ENCODE assay signal across 8 mouse cellular contexts in the genomic region with DNA sequence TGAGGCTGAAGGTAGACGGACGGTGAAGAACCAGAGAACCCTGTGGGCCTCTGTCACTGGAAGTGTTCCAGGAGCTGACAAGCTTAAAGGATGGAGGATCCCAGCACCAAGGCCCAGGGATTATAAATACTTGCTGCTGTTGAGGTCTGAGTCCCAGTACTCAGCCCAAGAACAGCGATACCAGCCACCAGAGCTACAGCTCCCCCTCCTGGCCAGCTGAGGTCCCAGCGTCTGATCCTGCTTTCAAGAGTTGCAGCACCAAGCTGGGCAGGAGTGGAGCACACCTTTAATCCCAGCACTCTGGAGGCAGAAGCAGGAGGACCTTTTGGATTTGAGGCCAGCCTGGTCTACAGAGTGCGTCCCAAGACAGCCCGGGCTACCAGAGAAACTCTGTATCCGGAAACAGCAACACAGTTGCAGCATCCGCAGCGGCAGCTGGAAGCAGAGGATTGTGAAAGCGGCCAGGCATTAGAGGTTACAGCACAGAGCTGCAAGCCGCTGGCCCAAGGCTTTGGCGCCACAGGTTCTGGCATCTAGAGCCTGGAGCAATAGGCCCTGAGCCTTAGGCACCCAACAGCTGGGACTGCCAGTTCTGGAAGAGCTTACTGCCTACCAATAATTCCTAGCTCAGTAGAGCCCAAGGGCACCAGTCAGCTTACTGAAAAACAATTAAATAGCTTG. TPM values are rescaled to one million over a fixed set of nuclear protein-coding genes. Genes with fewer than 3 reads are reported as not detected.
A peak's percentile ranks its signal among the peaks of the same experiment; 100 is the strongest.
DNase-seq lines count a peak whose midpoint lies in the region; ATAC-seq and TF ChIP-seq lines count a peak whose summit lies in the region.

No protein-coding gene starts in this region.

- H3K9ac ChIP-seq in forebrain, embryonic 11.5 days (ENCODE audit: low read length) = no peak overlapping the region
- 0 out of 2 replicates have a peak overlapping the region, but pooled peaks have one; percentile 25 for H3K9ac ChIP-seq in heart, embryonic 15.5 days
- no peak overlapping the region for H3K9ac ChIP-seq in liver, embryonic 16.5 days (ENCODE audit: low read depth, low read length)

- no peaks in the 10 kb centered on the region; the same call in 1 of the 2 replicates for H3K27me3 ChIP-seq in forebrain, embryonic 11.5 days (ENCODE audit: control insufficient read depth, insufficient read depth, low read length)
- H3K27me3 ChIP-seq in heart, embryonic 15.5 days = 0 out of 2 replicates have a peak, but pooled peaks cover 2% of the 10 kb centered on the region
- no peaks in the 10 kb centered on the region for H3K27me3 ChIP-seq in liver, embryonic 16.5 days (ENCODE audit: control insufficient read depth, insufficient read depth, low read depth, low read length)

- no peak; the same call in 1 of the 2 replicates for ATAC-seq in forebrain, embryonic 11.5 days (replicated peaks; ENCODE audit: low FRiP score)
- no peak for ATAC-seq in heart, embryonic 15.5 days (replicated peaks; ENCODE audit: insufficient number of reproducible peaks, insufficient read depth, low FRiP score, low read depth)
- ATAC-seq in liver, embryonic 16.5 days (ENCODE audit: low read depth) = no peak
- ATAC-seq in neutrophil, adult 5-6 weeks (ENCODE audit: extremely low read depth, insufficient number of reproducible peaks, low FRiP score, poor library complexity, severe bottlenecking) = peak; percentile 59

- H3K27ac ChIP-seq in bone marrow, adult 2 months (ENCODE audit: control insufficient read depth, insufficient read depth, low read depth, low read length, poor library complexity) = peak overlapping the region; percentile 53
- no peak overlapping the region for H3K27ac ChIP-seq in forebrain, embryonic 11.5 days (ENCODE audit: low read depth, low read length)
- no peak overlapping the region for H3K27ac ChIP-seq in heart, embryonic 15.5 days
- no peak overlapping the region for H3K27ac ChIP-seq in liver, embryonic 16.5 days (ENCODE audit: low read length)

- H3K36me3 ChIP-seq in forebrain, embryonic 11.5 days (ENCODE audit: control insufficient read depth, insufficient read depth, low read length) = no peaks in the 10 kb centered on the region
- no peaks in the 10 kb centered on the region for H3K36me3 ChIP-seq in heart, embryonic 15.5 days
- no peaks in the 10 kb centered on the region for H3K36me3 ChIP-seq in liver, embryonic 16.5 days (ENCODE audit: control insufficient read depth, insufficient read depth)

- peak; percentile 56 to 60 for DNase-seq in B cell, adult 2 months
- peak; percentile 88 for DNase-seq in forebrain, embryonic 11.5 days (ENCODE audit: low spot score)
- DNase-seq in kidney, postnatal 4 days = peak; percentile 86 to 89
- peak; percentile 43 to 51 for DNase-seq in thymus, adult 18-20 months

- H3K9me3 ChIP-seq in forebrain, embryonic 11.5 days (ENCODE audit: control insufficient read depth, low read length) = no peaks in the 10 kb centered on the region
- no peaks in the 10 kb centered on the region for H3K9me3 ChIP-seq in heart, embryonic 15.5 days (replicated peaks)
- no peaks in the 10 kb centered on the region for H3K9me3 ChIP-seq in liver, embryonic 16.5 days (replicated peaks; ENCODE audit: control insufficient read depth, low read length)

- H3K4me2 ChIP-seq in forebrain, embryonic 11.5 days (ENCODE audit: low read depth, low read length, severe bottlenecking) = no peak overlapping the region
- H3K4me2 ChIP-seq in heart, embryonic 15.5 days = 0 out of 2 replicates have a peak overlapping the region, but pooled peaks have one; percentile 7
- H3K4me2 ChIP-seq in liver, embryonic 16.5 days (ENCODE audit: low read depth, low read length) = peak overlapping the region; percentile 32; the same call in 1 of the 2 replicates

- peak overlapping the region; percentile 45 for H3K4me3 ChIP-seq in bone marrow, adult 2 months (replicated peaks; ENCODE audit: control insufficient read depth, low read depth, low read length)
- H3K4me3 ChIP-seq in forebrain, embryonic 11.5 days (ENCODE audit: low read depth, low read length) = no peak overlapping the region
- H3K4me3 ChIP-seq in heart, embryonic 15.5 days = no peak overlapping the region
- no peak overlapping the region for H3K4me3 ChIP-seq in liver, embryonic 16.5 days (ENCODE audit: low read depth, low read length)

- peak; percentile 5; the same call in 1 of the 2 replicates for TF ChIP-seq POLR2A in bone marrow, adult 2 months (IDR thresholded peaks at IDR 0.05; ENCODE audit: borderline replicate concordance, control insufficient read depth, low read depth, low read length)

- peaks cover 6% of the 10 kb centered on the region; the same call in 1 of the 2 replicates for H3K4me1 ChIP-seq in bone marrow, adult 2 months (ENCODE audit: control insufficient read depth, insufficient read depth, low read length)
- H3K4me1 ChIP-seq in forebrain, embryonic 11.5 days (replicated peaks; ENCODE audit: control insufficient read depth, insufficient read depth, low read length) = 0 out of 2 replicates have a peak, but pooled peaks cover 1% of the 10 kb centered on the region
- H3K4me1 ChIP-seq in heart, embryonic 15.5 days (replicated peaks) = peaks cover 18% of the 10 kb centered on the region
- H3K4me1 ChIP-seq in liver, embryonic 16.5 days (ENCODE audit: control insufficient read depth, low read depth, low read length) = peaks cover 49% of the 10 kb centered on the region

- WGBS in bone marrow, adult 2 months = 21% methylated on average over 12 of the region's 12 CpGs
- WGBS in forebrain, embryonic 11.5 days = 38% methylated on average over 12 of the region's 12 CpGs
- WGBS in heart, embryonic 15.5 days = 34% methylated on average over 12 of the region's 12 CpGs
- 21% methylated on average over 12 of the region's 12 CpGs for WGBS in liver, embryonic 16.5 days (ENCODE audit: insufficient replicate concordance)

- peak; percentile 81 for TF ChIP-seq CTCF in bone marrow, adult 2 months (IDR thresholded peaks at IDR 0.05; ENCODE audit: control insufficient read depth, insufficient read depth, low read length)

RNA-seq across cellular contexts. Expression of a gene that starts 32.0 kb away (rescaled TPM):
- polyA plus RNA-seq in bone marrow, adult 2 months (2011; ENCODE audit: insufficient read depth, insufficient read length, low replicate concordance, missing spikeins) = 2.4 and 6.0 TPM in 2 replicates
- polyA plus RNA-seq in forebrain, embryonic 11.5 days (2014; fragmentation: Nextera tagmentation; extraction: Ambion mirVana) = 130 and 144 TPM in 2 replicates
- 109 and 125 TPM in 2 replicates for polyA plus RNA-seq in heart, embryonic 15.5 days (2015; fragmentation: Nextera tagmentation; extraction: Ambion mirVana)
- 2.9 and 4.1 TPM in 2 replicates for polyA plus RNA-seq in liver, embryonic 16.5 days (2015; fragmentation: Nextera tagmentation; extraction: Ambion mirVana)
- 0.81 TPM in 1 of 2 replicates, not detected in the other for total RNA-seq in neutrophil, adult 5-6 weeks (2017)

Comparison
In these comparisons a context has a peak if more than half of its experiments do, and no peak if none do; other contexts are left out.
1. RNA of a gene that starts 32.0 kb away (polyA plus RNA-seq): 130 to 144 TPM in forebrain, embryonic 11.5 days and 109 to 125 TPM in heart, embryonic 15.5 days; 2.4 to 6.0 TPM in bone marrow, adult 2 months and 2.9 to 4.1 TPM in liver, embryonic 16.5 days; every median in the first group is over 10 times any median in the second.
2. Peak in every context shown above with its lines, with median percentiles within 50 percentile points of each other: DNase-seq.